Mouse (Mus musculus) cortical plate, adult 2 months (tissue): ENCODE measurements around the gene Fam217b.

Experiments used
- CTCF ChIP-seq: fragments of 200-500 bp; IDR thresholded peaks from 2 replicates; pipeline ENCODE4 v1.5.1; 2011; ENCODE audit warnings: mild to moderate bottlenecking, control low read depth, low read length; ENCODE audit not compliant: insufficient read depth; ENCODE audit errors: extremely low read depth
- POLR2A ChIP-seq: fragments of 200-500 bp; IDR thresholded peaks from 2 replicates; pipeline ENCODE4 v1.6.1; 2011; ENCODE audit warnings: mild to moderate bottlenecking, low read length, control low read depth; ENCODE audit not compliant: insufficient read depth; ENCODE audit errors: extremely low read depth

DNA sequence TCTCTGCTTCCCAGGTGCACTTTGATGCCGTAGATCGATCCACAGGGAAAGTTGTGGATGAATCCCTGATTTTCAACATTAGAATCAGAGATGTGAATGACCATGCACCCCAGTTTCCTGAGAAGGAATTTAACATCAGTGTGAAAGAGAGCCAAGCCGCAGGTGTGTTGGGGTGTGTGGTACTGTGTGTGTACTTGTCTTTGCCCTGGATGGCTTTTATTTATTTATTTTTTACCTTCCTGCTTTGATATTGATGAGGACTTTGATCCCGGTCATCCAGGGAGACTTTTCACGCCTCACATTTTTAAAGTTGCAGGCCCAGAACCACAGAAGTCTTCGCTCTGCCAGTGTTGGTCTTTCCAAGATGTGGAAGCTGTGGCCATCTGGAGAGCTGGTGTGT, 43.1 kb downstream of the Fam217b start:
- TF ChIP-seq CTCF (no peak), POLR2A (no peak)
